Mouse (Mus musculus) testis, adult 2 months (tissue): ENCODE data around the gene Banp.

Experiments
- CTCF ChIP-seq: fragments of 200-500 bp; IDR thresholded peaks from 2 replicates; pipeline ENCODE4 v1.5.1; 2012; ENCODE audit warnings: low read depth, mild to moderate bottlenecking, inconsistent platforms, low read length, moderate library complexity; ENCODE audit not compliant: control insufficient read depth, insufficient read depth, insufficient replicate concordance
- POLR2A ChIP-seq: fragments of 200-500 bp; IDR thresholded peaks from 2 replicates; pipeline ENCODE4 v1.6.1; 2012; ENCODE audit warnings: low read depth, mild to moderate bottlenecking, inconsistent platforms, low read length, moderate library complexity; ENCODE audit not compliant: control insufficient read depth

- no peak for TF ChIP-seq POLR2A
- TF ChIP-seq CTCF: no peak
These were observed 38.3 kb downstream of the Banp start for GRCm38 (mm10) chr8:121987892-121988291.
